Mouse (Mus musculus): ENCODE data around the gene Lsm8.
"Not testable (repeated sequence)": the region's sequence is repeated elsewhere in the genome, so short reads cannot be mapped to it uniquely, and the experiment has no call there.

Lsm8 gene

GRCm38 (mm10) chr6:18848051-18848701 lies at the start of gene Lsm8:
TSS of gene Lsm8 (plus strand) at chr6:18848579.
- in situ Hi-C loops (cut with MboI; ENCODE audit: low pct_unique_long_range_greater_than_20kb in 1 of 2, low sequenced_read_pairs in 2 of 2, unreplicated experiment in 1 of 2) = no loop called here

- in situ Hi-C loops (cut with MboI; ENCODE audit: low pct_unique_long_range_greater_than_20kb in 1 of 2, low sequenced_read_pairs in 2 of 2, unreplicated experiment in 1 of 2) = loop anchor here (25.0 kb wide), 2 partner anchors 389 to 414 kb away; no protein-coding TSS in a partner anchor
Observed at GRCm38 (mm10) chr6:18800869-18801511, 47.4 kb upstream of the Lsm8 start.

GRCm38 (mm10) chr6:18812623-18813022 lies 35.8 kb upstream of the Lsm8 start:
- in situ Hi-C loops (cut with MboI; ENCODE audit: low pct_unique_long_range_greater_than_20kb in 1 of 2, low sequenced_read_pairs in 2 of 2, unreplicated experiment in 1 of 2) = loop anchor here (25.0 kb wide), 2 partner anchors 400 to 425 kb away; no protein-coding TSS in a partner anchor

GRCm38 (mm10) chr6:18815606-18816005 lies 32.8 kb upstream of the Lsm8 start:
- in situ Hi-C loops (cut with MboI; ENCODE audit: low pct_unique_long_range_greater_than_20kb in 1 of 2, low sequenced_read_pairs in 2 of 2, unreplicated experiment in 1 of 2) = loop anchor here (25.0 kb wide), 2 partner anchors 403 to 428 kb away; no protein-coding TSS in a partner anchor

GRCm38 (mm10) chr6:18819343-18819742 lies 29.0 kb upstream of the Lsm8 start:
- in situ Hi-C loops (cut with MboI; ENCODE audit: low pct_unique_long_range_greater_than_20kb in 1 of 2, low sequenced_read_pairs in 2 of 2, unreplicated experiment in 1 of 2) = loop anchor here (25.0 kb wide), 2 partner anchors 407 to 432 kb away; no protein-coding TSS in a partner anchor

- in situ Hi-C loops (cut with MboI; ENCODE audit: low pct_unique_long_range_greater_than_20kb in 1 of 2, low sequenced_read_pairs in 2 of 2, unreplicated experiment in 1 of 2) = loop anchor here (25.0 kb wide), 2 partner anchors 408 to 433 kb away; no protein-coding TSS in a partner anchor
Observed at GRCm38 (mm10) chr6:18820246-18820645, 28.1 kb upstream of the Lsm8 start.

- in situ Hi-C loops (cut with MboI; ENCODE audit: low pct_unique_long_range_greater_than_20kb in 1 of 2, low sequenced_read_pairs in 2 of 2, unreplicated experiment in 1 of 2) = loop anchor here (25.0 kb wide), 2 partner anchors 411 to 436 kb away; no protein-coding TSS in a partner anchor
Observed at GRCm38 (mm10) chr6:18822812-18823211, 25.6 kb upstream of the Lsm8 start.

- in situ Hi-C loops (cut with MboI; ENCODE audit: low pct_unique_long_range_greater_than_20kb in 1 of 2, low sequenced_read_pairs in 2 of 2, unreplicated experiment in 1 of 2) = no loop called here
Observed at GRCm38 (mm10) chr6:18832958-18833357, 15.4 kb upstream of the Lsm8 start.

GRCm38 (mm10) chr6:18844529-18844928 lies 3.9 kb upstream of the Lsm8 start:
- in situ Hi-C loops (cut with MboI; ENCODE audit: low pct_unique_long_range_greater_than_20kb in 1 of 2, low sequenced_read_pairs in 2 of 2, unreplicated experiment in 1 of 2) = not testable (repeated sequence)

- in situ Hi-C loops (cut with MboI; ENCODE audit: low pct_unique_long_range_greater_than_20kb in 1 of 2, low sequenced_read_pairs in 2 of 2, unreplicated experiment in 1 of 2) = not testable (repeated sequence)
Observed at GRCm38 (mm10) chr6:18845571-18845970, 2.8 kb upstream of the Lsm8 start.

- in situ Hi-C loops (cut with MboI; ENCODE audit: low pct_unique_long_range_greater_than_20kb in 1 of 2, low sequenced_read_pairs in 2 of 2, unreplicated experiment in 1 of 2) = no loop called here
Observed at GRCm38 (mm10) chr6:18848702-18849061, 303 bp downstream of the Lsm8 start.

- in situ Hi-C loops (cut with MboI; ENCODE audit: low pct_unique_long_range_greater_than_20kb in 1 of 2, low sequenced_read_pairs in 2 of 2, unreplicated experiment in 1 of 2) = no loop called here
Observed at GRCm38 (mm10) chr6:18855323-18855722, 6.9 kb downstream of the Lsm8 start.

GRCm38 (mm10) chr6:18856487-18857078 lies 8.2 kb downstream of the Lsm8 start:
- in situ Hi-C loops (cut with MboI; ENCODE audit: low pct_unique_long_range_greater_than_20kb in 1 of 2, low sequenced_read_pairs in 2 of 2, unreplicated experiment in 1 of 2) = no loop called here

- in situ Hi-C loops (cut with MboI; ENCODE audit: low pct_unique_long_range_greater_than_20kb in 1 of 2, low sequenced_read_pairs in 2 of 2, unreplicated experiment in 1 of 2) = no loop called here
Observed at GRCm38 (mm10) chr6:18866018-18866417, 17.6 kb downstream of the Lsm8 start, which contains the start of gene Ankrd7. TSS of gene Ankrd7 (plus strand) at chr6:18866318.

GRCm38 (mm10) chr6:18889030-18889429 lies 40.7 kb downstream of the Lsm8 start:
- in situ Hi-C loops (cut with MboI; ENCODE audit: low pct_unique_long_range_greater_than_20kb in 1 of 2, low sequenced_read_pairs in 2 of 2, unreplicated experiment in 1 of 2) = no loop called here

GRCm38 (mm10) chr6:18894142-18894541 lies 45.8 kb downstream of the Lsm8 start:
- in situ Hi-C loops (cut with MboI; ENCODE audit: low pct_unique_long_range_greater_than_20kb in 1 of 2, low sequenced_read_pairs in 2 of 2, unreplicated experiment in 1 of 2) = no loop called here
